Mouse (Mus musculus): ENCODE results near the gene Med13.
"Not testable (repeated sequence)": the region's sequence is repeated elsewhere in the genome, so short reads cannot be mapped to it uniquely, and the experiment has no call there.

The Med13 gene

GRCm38 (mm10) chr11:86314992-86315391 is 42.4 kb downstream of the Med13 start:
- in situ Hi-C loops (cut with MboI; ENCODE audit: low sequenced_read_pairs) = not testable (repeated sequence)

DNA sequence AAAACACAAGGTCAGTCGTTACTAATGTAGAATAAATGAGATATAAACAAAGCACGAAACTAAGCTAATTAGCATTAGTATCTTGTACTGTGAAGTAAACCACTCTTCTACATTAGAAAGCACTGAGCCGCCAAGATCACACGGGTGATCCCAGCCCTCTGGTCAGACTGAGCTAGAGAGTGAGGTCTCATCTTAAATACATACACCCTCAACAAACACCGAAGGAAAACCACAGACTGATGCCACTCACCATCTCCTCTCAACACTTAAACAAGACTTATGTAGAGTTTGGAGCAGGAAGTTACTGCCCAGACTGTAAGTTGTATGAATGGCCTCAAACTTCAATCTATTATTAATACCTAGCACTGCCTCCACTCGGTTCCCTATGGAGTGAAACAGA is 47.1 kb downstream of the Med13 start:
- in situ Hi-C loops (cut with MboI; ENCODE audit: low sequenced_read_pairs) = no loop called here

DNA sequence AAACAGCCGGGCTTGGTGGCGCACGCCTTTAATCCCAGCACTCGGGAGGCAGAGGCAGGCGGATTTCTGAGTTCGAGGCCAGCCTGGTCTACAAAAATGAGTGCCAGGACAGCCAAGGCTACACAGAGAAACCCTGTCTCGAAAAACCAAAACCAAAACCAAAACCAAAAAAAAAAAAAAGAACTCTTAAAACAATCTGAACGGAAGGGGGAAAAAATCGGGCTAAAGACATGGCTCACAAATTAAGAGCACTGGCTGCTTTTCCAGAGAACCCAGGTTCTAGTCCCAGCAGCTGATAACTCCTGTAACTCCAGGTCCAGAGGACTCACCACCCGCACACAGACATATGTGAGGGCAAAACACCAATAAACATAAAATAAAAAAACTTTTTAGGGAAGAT is 65.2 kb downstream of the Med13 start:
- in situ Hi-C loops (cut with MboI; ENCODE audit: low sequenced_read_pairs) = not testable (repeated sequence)

- in situ Hi-C loops (cut with MboI; ENCODE audit: low sequenced_read_pairs) = no loop called here
Observed at GRCm38 (mm10) chr11:86291714-86292113, 65.7 kb downstream of the Med13 start.

DNA sequence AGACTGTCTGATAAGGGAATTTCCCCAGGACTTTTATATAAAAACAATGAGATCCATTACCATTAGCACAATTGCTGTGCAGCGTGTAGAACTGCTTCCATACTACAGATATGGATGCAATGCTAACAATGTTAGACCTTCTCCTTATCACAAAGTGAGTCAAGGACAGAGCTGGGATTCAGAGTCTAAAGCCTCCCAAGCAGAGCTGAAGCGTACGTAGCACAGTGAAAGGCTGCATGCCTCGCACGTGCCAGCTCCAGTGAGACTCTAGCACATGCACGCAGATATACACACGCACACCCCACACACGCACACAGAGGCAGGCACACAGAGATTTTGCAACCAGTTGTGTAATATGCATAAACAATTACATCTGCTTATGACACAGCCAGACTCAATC is 71.7 kb downstream of the Med13 start:
- in situ Hi-C loops (cut with MboI; ENCODE audit: low sequenced_read_pairs) = no loop called here

- in situ Hi-C loops (cut with MboI; ENCODE audit: low sequenced_read_pairs) = no loop called here
Observed at GRCm38 (mm10) chr11:86278442-86279102, 78.8 kb downstream of the Med13 start.

DNA sequence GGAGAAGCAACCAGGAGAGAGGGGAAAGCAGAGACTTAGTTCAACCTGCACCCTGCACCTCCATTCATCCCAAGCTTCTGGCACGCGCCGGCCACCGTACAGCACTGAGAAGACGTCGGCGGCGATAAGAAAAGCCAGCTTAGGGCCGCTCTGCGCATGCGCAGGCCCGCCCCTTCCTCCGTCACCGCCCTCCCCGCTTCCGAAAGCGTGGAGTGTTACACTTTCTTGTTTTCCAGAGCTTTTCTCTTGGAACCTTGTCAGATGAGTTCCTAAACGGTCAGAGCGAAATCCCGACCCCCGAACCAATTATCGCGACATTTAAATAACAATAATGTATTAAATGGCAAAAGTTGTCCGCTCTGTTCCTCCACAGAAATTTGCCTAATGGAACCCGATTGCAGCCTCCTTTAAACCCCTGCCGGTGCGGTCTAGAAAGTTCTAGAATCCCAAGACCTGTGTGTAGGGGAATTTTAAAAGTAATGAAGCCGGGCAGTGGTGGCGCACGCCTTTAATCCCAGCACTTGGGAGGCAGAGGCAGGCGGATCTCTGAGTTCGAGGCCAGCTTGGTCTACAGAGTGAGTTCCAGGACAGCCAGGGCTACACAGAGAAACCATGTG is 99.8 kb downstream of the Med13 start, which contains the start of gene Ints2:
Gene Ints2, minus strand, starts transcription at position 116 of the 617 bp plus-strand sequence.
- in situ Hi-C loops (cut with MboI; ENCODE audit: low sequenced_read_pairs) = no loop called here

GRCm38 (mm10) chr11:86257054-86257453 is 100.3 kb downstream of the Med13 start:
- in situ Hi-C loops (cut with MboI; ENCODE audit: low sequenced_read_pairs) = no loop called here

DNA sequence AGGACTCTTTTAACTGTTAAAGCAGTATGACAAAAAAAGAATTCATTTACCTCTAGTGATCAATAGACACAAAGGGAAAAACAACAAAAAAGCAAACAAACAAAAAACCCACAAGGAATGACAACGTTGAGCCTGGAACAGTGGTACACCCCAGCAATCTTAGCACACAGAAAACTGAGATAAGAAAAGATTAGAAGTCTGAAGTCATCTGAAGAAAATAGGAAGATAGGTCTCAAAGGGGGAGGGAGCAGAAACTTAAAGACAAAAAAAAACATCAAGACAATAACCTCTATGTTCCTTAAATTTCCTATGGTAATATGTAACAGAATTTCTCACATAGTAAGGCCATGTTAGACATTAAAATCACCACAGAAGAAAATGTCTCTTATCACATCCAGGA is 104.1 kb downstream of the Med13 start:
- in situ Hi-C loops (cut with MboI; ENCODE audit: low sequenced_read_pairs) = no loop called here

GRCm38 (mm10) chr11:86232446-86232845 is 125.0 kb downstream of the Med13 start:
- in situ Hi-C loops (cut with MboI; ENCODE audit: low sequenced_read_pairs) = no loop called here

DNA sequence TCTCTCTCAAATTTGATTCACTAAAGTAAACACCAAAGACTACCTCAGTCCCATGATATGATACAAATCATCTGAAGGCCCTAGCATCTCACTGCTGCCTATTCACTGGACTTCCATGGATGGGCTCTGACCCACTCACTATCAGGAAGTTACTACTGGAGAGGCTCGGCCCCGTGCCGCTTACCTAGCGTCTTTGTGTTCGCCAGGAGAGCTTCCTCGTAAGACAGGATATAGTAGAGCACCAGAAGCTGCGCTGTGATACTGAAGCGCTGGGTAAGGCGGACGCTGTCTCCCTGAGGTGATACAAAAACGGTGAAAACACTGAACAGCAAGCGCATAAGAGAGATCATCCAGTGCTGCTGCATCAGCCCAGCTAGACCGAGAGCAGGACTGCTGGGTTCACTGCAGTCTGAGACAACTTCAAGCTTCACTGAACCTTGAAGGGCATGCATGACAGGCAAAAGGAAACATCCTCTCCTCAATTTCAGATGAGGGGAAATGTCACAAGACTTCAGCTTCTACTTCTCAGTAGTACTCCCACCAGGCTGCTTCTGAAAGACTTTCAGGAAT is 125.5 kb downstream of the Med13 start:
- in situ Hi-C loops (cut with MboI; ENCODE audit: low sequenced_read_pairs) = no loop called here

GRCm38 (mm10) chr11:86226646-86227180 is 130.7 kb downstream of the Med13 start:
- in situ Hi-C loops (cut with MboI; ENCODE audit: low sequenced_read_pairs) = no loop called here

DNA sequence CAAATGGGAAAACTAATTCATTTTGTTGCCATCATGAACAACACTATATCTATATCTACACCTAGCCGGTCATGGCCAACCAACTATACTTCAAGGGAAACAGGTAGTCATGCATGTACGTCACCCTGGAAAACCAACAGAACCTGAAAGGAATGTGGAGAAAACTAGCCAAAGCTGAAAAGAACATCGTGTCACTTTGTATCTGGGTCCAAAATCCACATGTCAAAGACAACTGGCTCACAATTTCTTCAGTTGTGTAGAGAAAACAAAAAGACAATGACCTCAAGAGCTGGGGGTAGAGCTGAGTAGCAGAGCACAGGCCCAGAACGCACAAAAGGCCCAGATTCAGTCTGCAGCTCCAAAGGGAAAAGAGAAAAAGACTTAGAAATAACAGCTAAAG is 131.6 kb downstream of the Med13 start:
- in situ Hi-C loops (cut with MboI; ENCODE audit: low sequenced_read_pairs) = no loop called here

All from CH12F3 (cell line).